Mouse (Mus musculus): Measurements from ENCODE around the gene Gm44596. TPM values are rescaled to one million over a fixed set of nuclear protein-coding genes. Genes with fewer than 3 reads are reported as not detected.

Gene Gm44596
- not detected in 2 replicates for total RNA-seq (2017)

DNA sequence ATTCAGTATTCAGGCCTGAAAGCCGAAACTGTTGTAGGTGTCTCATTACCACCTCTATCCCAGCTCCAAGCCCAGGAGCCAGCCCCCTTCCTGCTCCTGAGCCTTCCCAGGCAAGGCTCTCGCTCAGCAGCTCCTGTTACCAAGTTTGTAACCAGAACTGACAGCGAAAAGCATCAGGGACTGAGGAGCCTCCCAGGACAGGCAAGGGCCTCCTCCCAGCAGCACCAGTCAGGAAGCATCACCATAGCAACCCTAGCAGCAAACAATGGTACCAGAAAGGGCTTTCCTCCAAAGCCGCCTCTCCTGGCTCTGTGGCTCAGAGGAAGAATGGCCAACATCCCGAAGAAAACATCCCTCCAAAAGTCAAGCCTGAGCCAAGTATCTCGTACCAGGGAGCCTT lies at the start of gene Gm44596, which contains the start of gene Tex52:
Gene Gm44596, plus strand, starts transcription at position 312 of the 400 bp plus-strand sequence.
Gene Tex52, plus strand, starts transcription at position 265 of the 400 bp plus-strand sequence.
- no peak for ATAC-seq (replicated peaks in 1 of 2; ENCODE audit: insufficient read depth in 1 of 2, low FRiP score in 2 of 2, low TSS enrichment in 1 of 2, low read depth in 1 of 2, poor library complexity in 2 of 2, severe bottlenecking in 2 of 2)

DNA sequence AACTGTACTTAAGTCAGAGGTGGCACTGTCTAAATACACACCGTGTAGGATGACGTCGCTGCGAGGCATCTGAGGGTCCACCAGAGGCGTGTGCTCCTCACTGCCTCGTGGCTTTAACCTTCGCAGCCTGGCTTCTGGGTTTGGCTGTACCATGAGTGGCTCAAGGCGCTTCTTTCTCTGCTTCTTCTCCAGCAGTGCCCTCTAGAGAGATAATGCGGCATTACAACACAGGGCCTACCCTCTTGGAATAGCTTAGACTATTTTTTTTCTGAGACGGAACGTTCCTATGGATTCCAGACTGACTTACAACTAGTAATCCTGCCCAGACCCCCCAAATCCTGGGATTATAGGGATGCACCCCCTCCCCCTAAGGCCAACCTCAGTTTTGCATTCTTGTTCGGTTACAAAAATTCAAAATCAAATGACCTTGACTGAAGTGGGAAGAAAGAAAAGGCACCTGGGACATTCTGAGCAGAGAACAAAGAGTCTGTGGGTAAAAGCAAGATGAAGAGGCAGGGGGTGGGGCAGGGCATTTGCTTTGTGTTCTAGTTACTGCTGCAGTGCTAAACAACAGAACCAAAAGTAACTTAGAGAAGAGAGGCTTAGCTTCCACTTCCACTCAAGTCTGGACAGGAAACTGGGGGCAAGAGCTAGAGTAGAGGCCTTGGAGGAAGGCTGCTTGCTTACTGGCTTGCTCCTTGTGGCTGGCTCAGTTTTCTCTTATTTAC lies 40.7 kb upstream of the Gm44596 start:
- ATAC-seq (replicated peaks in 1 of 2; ENCODE audit: insufficient read depth in 1 of 2, low FRiP score in 2 of 2, low TSS enrichment in 1 of 2, low read depth in 1 of 2, poor library complexity in 2 of 2, severe bottlenecking in 2 of 2): peak; percentile 78 to 85

DNA sequence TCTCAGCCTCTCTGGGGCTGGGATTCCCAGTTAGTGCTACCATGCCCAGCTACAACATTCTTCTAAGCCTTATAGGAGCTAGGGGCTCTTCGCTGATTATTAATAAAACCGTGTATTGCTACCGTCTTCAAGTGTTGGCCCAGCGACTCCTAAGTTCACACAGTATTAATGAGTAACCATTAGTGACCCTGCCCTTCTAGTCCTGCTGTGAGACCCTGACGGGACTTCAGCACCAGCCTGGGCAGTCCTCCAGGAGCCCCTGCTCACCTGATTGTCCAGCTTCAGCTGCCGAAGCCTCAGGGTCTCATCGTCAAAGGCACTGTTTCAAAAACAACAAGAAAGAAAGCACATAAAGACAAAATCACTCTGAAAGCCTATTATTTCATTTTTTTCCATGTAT lies 37.8 kb upstream of the Gm44596 start:
- no peak for ATAC-seq (replicated peaks in 1 of 2; ENCODE audit: insufficient read depth in 1 of 2, low FRiP score in 2 of 2, low TSS enrichment in 1 of 2, low read depth in 1 of 2, poor library complexity in 2 of 2, severe bottlenecking in 2 of 2)

DNA sequence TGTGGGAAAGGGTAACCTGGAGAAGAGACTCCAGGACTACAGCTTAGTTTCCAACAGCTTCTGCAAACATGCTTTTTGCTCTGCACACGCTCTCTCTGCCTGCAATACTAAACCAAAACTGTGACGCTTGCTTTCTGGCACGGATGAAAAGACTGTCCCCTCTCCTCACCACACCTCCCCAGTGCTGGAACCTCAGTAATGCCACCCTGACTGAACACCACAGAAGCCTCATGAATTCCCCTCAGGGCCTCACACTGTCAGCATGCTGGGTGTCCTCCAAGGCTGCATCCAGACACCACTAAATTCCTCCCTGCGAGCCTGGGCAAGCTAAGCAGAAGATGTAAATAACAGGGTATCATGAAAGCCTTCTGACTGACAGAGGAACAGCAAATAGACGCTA lies 36.4 kb upstream of the Gm44596 start:
- ATAC-seq (replicated peaks in 1 of 2; ENCODE audit: insufficient read depth in 1 of 2, low FRiP score in 2 of 2, low TSS enrichment in 1 of 2, low read depth in 1 of 2, poor library complexity in 2 of 2, severe bottlenecking in 2 of 2): no peak

DNA sequence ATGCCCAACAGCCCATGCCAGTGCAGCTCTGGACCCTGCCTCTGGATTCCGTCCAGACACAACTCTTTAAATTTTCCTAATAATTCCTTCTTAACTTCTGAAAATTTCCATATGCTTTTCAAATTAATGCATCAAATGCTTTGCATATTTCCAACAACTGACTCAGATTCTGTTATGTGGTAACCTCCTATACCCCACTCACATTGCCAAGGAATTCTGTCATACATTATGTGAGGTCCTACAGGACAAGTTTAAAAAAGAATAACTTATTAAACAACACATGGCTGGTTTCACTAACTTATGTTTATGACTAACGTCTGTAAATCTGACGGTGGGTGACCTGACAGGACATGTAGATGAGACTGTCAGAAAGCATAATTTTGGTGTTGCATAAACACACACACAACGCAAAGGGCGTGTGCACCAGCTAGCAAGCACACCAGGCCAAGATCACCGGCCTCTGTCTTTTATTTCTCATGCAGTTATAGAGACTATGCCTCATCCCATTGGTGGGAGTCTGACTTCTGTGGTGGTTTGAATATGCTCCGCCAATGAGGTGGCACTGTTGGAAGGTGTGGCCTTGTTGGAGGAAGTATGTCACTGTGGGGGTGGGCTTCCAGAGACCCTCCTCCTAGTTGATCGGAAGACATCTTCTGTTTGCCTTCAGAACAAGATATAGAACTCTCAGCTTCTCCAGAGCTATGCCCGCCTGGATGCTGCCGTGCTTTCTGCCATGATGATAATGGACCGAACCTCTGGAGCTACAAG lies 33.2 kb upstream of the Gm44596 start:
- no peak for ATAC-seq (replicated peaks in 1 of 2; ENCODE audit: insufficient read depth in 1 of 2, low FRiP score in 2 of 2, low TSS enrichment in 1 of 2, low read depth in 1 of 2, poor library complexity in 2 of 2, severe bottlenecking in 2 of 2)

DNA sequence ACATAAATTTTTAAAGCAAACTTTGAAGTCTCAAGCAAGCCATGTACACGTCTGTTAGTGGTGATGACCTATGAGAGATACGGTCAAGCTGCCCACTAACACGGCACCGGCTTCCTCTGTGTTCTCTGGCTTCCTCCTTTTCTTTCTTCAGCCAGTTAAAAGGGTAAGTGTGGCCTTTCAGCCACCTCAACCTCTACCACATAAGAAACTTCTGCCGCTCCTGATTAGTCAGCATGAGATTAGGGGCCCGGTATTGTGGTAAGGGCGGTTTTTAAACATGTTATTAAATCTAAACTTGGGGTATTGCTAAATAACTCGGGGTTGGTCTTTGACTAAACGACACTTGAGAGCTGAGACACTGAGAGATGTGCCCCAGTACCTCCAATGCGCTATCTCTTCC lies 29.7 kb upstream of the Gm44596 start:
- ATAC-seq (replicated peaks in 1 of 2; ENCODE audit: insufficient read depth in 1 of 2, low FRiP score in 2 of 2, low TSS enrichment in 1 of 2, low read depth in 1 of 2, poor library complexity in 2 of 2, severe bottlenecking in 2 of 2): peak; percentile 86 to 91

DNA sequence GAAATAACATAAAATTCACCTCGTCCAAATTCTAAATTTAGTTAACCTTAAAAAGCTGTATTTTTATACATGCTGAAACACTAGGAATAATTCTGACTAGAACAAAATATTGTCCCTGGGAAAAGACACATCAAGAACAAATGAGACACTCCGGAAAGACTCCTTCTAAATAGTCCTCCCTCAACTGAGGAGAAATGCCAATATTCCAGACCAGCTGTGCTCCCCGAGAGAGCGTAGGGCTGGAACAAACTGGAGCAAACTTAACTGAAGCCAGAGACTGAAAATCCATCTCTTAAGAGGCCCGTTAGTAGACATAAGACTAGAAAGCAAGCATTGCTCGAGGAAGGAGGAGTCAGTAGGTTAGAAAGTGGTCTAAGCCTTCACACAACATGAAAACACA lies 28.5 kb upstream of the Gm44596 start:
- no peak for ATAC-seq (replicated peaks in 1 of 2; ENCODE audit: insufficient read depth in 1 of 2, low FRiP score in 2 of 2, low TSS enrichment in 1 of 2, low read depth in 1 of 2, poor library complexity in 2 of 2, severe bottlenecking in 2 of 2)

DNA sequence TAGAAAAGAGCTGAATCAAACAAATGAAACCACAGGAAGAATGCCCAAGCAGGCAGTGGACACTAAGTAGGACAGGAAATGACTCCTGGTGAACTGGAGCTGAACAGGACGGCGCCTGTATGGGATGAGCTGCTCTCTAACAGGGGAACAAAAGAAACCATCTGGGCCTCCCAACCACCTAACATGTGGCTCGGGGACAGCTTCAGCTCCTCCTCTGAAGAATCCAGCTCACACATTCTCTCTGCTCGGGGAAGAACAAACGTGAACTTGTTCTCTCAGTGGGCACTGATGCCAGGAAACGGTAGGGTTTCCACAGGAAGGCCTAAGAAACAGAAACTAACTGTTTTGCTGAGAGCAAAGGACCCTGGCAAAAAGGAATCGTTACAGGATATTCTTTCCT lies 25.6 kb upstream of the Gm44596 start:
- peak in 1 of 2 experiments; percentile 37; a peak in 1 of 4 replicates for ATAC-seq (replicated peaks in 1 of 2; ENCODE audit: insufficient read depth in 1 of 2, low FRiP score in 2 of 2, low TSS enrichment in 1 of 2, low read depth in 1 of 2, poor library complexity in 2 of 2, severe bottlenecking in 2 of 2)

DNA sequence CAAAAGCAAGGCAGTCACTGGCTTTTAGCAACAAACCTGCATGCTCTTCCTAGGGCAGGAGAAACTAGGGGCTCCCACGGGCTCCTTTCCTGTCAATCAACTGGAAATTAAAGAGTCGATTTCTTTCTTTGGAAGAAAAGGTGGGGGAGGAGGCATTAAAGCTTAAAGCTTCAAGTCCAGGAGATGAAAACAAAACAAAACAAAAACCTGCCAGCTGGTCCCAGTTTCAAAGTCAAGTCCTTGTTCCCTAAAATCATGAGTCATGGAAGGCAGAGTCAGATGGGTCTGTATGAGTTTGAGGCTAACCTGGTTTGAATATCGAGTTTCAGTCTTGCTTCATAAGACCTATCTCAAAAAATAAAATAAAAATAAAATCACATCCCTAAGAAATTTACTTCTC lies 21.2 kb upstream of the Gm44596 start:
- no peak for ATAC-seq (replicated peaks in 1 of 2; ENCODE audit: insufficient read depth in 1 of 2, low FRiP score in 2 of 2, low TSS enrichment in 1 of 2, low read depth in 1 of 2, poor library complexity in 2 of 2, severe bottlenecking in 2 of 2)

DNA sequence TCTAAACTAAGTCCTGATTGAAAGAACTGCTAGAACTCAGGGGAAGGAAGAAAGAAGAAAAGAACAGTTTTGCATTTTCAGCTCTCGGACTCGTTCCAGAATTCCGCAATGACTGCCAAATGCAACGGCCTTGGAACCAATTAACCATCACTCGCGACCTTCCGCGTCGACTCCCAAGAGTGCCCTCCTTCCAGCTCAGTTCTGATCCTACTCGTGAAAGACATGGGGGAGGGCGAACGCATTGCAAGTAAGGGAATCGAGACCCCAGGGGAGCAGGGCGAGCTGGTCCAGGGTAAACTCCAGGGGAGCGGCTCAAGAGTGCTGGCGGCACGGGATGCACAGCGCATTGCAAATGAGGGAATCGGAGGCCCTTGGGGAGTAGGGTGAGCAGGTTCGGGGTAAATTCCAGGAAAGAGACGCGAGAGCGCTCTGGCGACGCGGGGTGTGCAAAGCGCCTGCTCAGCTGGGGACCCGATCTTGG lies 20.1 kb upstream of the Gm44596 start:
- no peak for ATAC-seq (replicated peaks in 1 of 2; ENCODE audit: insufficient read depth in 1 of 2, low FRiP score in 2 of 2, low TSS enrichment in 1 of 2, low read depth in 1 of 2, poor library complexity in 2 of 2, severe bottlenecking in 2 of 2)

DNA sequence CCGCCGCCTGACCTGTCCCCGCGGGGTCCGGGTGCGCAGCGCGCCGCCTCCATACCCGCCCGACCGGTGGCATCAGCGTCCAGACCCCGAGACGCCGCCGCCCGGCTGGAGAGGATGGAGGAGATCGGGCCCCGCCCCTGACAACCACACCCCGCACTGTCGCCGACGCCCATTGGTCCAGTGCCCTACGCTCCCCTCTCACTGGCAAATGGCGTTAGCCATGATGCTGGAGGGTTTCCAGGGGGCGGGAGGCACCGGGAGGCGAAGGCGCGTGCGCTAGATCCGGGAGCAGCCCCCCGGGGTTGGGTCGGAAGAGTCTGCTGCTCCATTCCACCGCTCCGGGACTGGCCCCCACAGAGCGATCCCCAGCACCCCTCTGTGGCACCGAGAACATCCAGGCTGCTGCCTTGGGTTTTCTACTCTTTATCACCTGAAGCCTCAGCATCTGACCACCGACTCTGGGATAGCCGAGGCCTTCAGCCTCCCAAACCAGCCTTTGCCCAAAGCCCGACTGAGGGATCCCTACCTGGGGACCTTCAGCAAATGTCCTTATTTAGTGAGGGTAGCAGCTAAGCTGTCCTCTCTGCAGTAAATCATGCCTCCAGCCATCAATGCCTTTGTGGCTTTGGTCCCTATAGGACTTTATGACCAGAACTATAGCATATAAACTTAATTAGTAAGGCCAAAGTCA lies 19.4 kb upstream of the Gm44596 start, which contains the start of gene Tulp3:
Gene Tulp3, minus strand, starts transcription at position 126 of the 691 bp plus-strand sequence.
- peak; percentile 96 to 97 for ATAC-seq (replicated peaks in 1 of 2; ENCODE audit: insufficient read depth in 1 of 2, low FRiP score in 2 of 2, low TSS enrichment in 1 of 2, low read depth in 1 of 2, poor library complexity in 2 of 2, severe bottlenecking in 2 of 2)

DNA sequence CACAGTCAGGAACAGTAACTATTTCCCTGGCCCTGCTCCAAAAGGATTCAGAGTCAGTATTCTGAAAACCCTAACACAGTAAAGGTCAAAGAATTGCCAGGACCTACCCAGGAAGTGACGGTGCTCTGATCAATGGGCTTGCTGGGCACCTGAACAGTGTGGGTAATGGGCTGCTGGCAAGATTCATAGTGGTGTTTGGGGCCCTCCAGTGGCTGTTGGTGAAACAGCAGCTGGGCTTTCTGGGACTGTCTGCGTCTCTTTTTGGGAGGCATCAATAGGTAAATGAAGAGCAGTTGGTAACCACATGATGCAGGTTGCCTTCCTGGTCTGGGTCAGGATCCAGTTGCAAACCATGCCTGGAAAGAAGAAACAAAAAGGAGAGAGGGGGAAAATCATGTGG lies 16.3 kb upstream of the Gm44596 start:
- ATAC-seq (replicated peaks in 1 of 2; ENCODE audit: insufficient read depth in 1 of 2, low FRiP score in 2 of 2, low TSS enrichment in 1 of 2, low read depth in 1 of 2, poor library complexity in 2 of 2, severe bottlenecking in 2 of 2): no peak

DNA sequence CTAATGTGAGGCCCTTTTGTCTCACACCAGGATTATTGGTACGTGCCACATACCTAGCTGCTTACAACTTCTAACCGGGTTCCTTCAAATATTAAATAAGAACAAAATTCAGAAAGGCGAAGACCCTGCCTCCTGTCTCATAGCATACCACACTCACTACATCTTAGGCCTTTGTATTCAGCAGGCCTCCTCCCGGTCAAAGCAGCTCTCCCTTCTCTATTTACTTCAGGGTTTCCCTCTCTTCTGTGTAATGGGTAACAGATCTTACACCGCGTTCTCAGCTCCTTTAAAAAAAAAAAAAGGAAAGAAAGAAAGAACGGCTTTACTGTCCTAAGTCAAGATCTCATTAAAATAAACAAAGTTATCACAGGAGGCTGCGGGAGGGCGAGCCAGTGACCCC lies 13.4 kb upstream of the Gm44596 start:
- no peak for ATAC-seq (replicated peaks in 1 of 2; ENCODE audit: insufficient read depth in 1 of 2, low FRiP score in 2 of 2, low TSS enrichment in 1 of 2, low read depth in 1 of 2, poor library complexity in 2 of 2, severe bottlenecking in 2 of 2)

DNA sequence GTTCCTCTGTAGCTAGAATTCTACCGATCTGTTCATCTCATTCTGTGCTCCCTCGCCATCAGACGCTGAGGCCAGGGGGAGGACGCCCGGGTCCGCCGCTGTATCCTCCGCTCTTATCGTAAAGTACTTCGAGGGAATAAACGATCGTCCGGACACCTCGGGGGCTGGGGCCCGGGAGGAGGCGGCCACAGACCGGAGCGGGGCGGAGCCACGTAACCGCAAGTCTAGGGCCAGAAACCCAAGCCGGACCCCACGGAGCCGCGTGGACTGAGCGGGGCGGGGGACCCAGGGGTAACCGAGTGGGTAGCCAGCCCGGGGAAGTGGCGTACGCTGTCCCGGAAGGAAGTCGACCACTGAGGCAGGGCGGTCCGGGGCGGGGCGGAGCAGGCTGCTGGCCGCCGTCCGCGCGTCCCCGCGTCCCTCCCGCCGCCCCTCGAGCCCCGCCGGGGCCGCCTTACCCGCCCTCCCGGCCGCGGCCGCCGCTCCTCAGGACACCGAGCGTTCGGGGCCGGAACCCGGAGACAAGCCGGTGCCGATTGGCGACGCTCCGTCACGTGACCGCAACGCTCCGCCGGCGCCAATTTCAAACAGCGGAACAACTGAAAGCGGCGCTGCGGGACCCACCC lies 12.8 kb upstream of the Gm44596 start, which contains the start of the genes Rhno1 and Foxm1:
Gene Rhno1, minus strand, starts transcription at position 531 of the 626 bp plus-strand sequence.
Gene Foxm1, plus strand, starts transcription at position 587 of the 626 bp plus-strand sequence.
- ATAC-seq (replicated peaks in 1 of 2; ENCODE audit: insufficient read depth in 1 of 2, low FRiP score in 2 of 2, low TSS enrichment in 1 of 2, low read depth in 1 of 2, poor library complexity in 2 of 2, severe bottlenecking in 2 of 2): peak; percentile 62 to 75

DNA sequence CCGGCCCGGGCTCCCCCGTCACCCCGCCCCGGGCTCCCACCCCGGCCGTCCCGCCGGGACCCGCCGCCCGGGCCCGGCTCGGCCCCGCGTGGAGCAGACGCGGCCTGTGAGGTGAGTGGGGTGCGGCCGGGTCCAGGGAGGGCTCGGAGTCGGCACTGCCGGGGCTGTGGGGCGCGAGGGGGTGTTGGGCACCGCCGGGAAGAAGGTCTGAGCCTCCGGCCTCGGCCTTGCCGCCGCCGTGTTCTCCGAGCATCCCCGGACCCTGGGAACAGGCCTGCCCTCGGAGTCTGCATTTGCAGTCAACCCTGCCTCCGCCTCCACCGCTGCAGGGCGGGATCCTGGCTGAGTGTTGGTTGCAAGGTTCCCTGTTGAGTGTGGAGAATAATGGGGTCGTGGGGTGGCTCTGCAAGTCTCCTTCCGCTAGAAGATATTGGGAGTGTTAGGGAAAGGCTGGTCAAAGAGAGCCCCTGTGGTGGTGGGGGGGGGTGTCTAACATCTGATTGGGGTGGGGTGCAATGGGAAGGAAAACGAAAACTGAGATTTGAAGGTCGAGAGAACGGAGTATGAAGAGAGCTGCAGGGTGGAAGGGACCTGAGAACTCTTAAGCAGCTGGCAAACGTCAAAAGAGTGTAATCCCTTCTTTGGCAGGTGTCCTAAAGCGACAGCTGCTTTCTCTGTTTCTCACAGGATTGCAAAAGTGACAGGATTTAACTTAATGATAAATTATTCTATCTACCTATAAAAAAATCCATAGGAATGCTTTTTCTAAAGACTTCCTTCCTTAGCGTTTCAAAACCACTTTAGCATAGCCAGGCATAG lies 12.1 kb upstream of the Gm44596 start:
- peak in 1 of 2 experiments; percentile 37; a peak in 1 of 4 replicates for ATAC-seq (replicated peaks in 1 of 2; ENCODE audit: insufficient read depth in 1 of 2, low FRiP score in 2 of 2, low TSS enrichment in 1 of 2, low read depth in 1 of 2, poor library complexity in 2 of 2, severe bottlenecking in 2 of 2)

DNA sequence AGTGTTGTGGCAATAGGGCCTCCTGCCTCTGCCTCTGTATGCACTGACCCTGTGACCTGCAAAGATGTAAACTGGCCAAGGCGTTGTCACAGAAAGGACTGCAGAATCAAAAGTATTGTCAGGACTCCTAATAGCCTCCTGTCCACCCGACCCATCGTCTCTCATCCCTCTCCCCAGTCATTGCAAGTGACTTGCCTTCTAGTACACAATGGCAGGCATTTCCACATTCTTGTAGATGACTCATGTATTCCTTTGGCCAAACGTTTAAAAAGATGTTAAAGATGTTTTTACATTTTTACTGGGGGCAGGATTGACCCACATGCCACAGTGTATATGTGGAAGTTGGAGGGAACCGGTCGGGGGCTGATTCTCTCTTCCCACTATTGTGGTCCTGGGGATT lies 10.6 kb upstream of the Gm44596 start:
- ATAC-seq (replicated peaks in 1 of 2; ENCODE audit: insufficient read depth in 1 of 2, low FRiP score in 2 of 2, low TSS enrichment in 1 of 2, low read depth in 1 of 2, poor library complexity in 2 of 2, severe bottlenecking in 2 of 2): no peak

All from hematopoietic stem cell, adult 5-6 weeks (primary cell).